Mouse (Mus musculus) spleen, postnatal 36 days (tissue): ENCODE measurements around the gene Cdc37l1.
"Not testable (repeated sequence)": the region's sequence is repeated elsewhere in the genome, so short reads cannot be mapped to it uniquely, and the experiment has no call there.

Source experiments
- DNase-seq, 2 experiments: peaks; one replicate each; pipeline ENCODE4 v3.0.0; 2022; ENCODE audit warnings: low spot score in 2 of 2, mixed read lengths in 1 of 2

The Cdc37l1 gene

GRCm38 (mm10) chr19:28990194-28990589, at the start of gene Cdc37l1:
Cdc37l1 (plus strand) TSS chr19:28990352.
- DNase-seq: peak; percentile 97

GRCm38 (mm10) chr19:28941271-28941670, 48.9 kb upstream of the Cdc37l1 start:
- no peak for DNase-seq

- DNase-seq: no peak
Measured at GRCm38 (mm10) chr19:28946782-28947181, 43.4 kb upstream of the Cdc37l1 start.

GRCm38 (mm10) chr19:28947311-28947710, 42.8 kb upstream of the Cdc37l1 start:
- no peak for DNase-seq

- no peak for DNase-seq
Measured at GRCm38 (mm10) chr19:28951251-28951650, 38.9 kb upstream of the Cdc37l1 start.

GRCm38 (mm10) chr19:28963113-28963512, 27.0 kb upstream of the Cdc37l1 start:
- no peak for DNase-seq

- DNase-seq: no peak
Measured at GRCm38 (mm10) chr19:28963513-28963841, 26.7 kb upstream of the Cdc37l1 start.

- peak; percentile 76 to 80 for DNase-seq
Measured at GRCm38 (mm10) chr19:28963842-28964551, 26.2 kb upstream of the Cdc37l1 start, which contains the start of gene Plpp6. Plpp6 (plus strand) TSS chr19:28963953.

- no peak for DNase-seq
Measured at GRCm38 (mm10) chr19:28964552-28964903, 25.6 kb upstream of the Cdc37l1 start.

- no peak for DNase-seq
Measured at GRCm38 (mm10) chr19:28967652-28968051, 22.5 kb upstream of the Cdc37l1 start, which contains the start of gene 4430402I18Rik. 4430402I18Rik (minus strand) TSS chr19:28967800.

GRCm38 (mm10) chr19:28968178-28968577, 22.0 kb upstream of the Cdc37l1 start:
- DNase-seq: no peak

GRCm38 (mm10) chr19:28969231-28969630, 20.9 kb upstream of the Cdc37l1 start:
- DNase-seq: no peak

GRCm38 (mm10) chr19:28970251-28970650, 19.9 kb upstream of the Cdc37l1 start:
- no peak for DNase-seq

- peak; percentile 60 to 66 for DNase-seq
Measured at GRCm38 (mm10) chr19:28974862-28975611, 15.1 kb upstream of the Cdc37l1 start.

GRCm38 (mm10) chr19:28982617-28983016, 7.5 kb upstream of the Cdc37l1 start:
- no peak for DNase-seq

- no peak for DNase-seq
Measured at GRCm38 (mm10) chr19:28989515-28989914, 637 bp upstream of the Cdc37l1 start.

GRCm38 (mm10) chr19:28990590-28991221, 554 bp downstream of the Cdc37l1 start:
- peak in 1 of 2 experiments; percentile 8 for DNase-seq

GRCm38 (mm10) chr19:28991391-28991790, 1.2 kb downstream of the Cdc37l1 start:
- no peak for DNase-seq

GRCm38 (mm10) chr19:28994870-28995269, 4.7 kb downstream of the Cdc37l1 start:
- no peak for DNase-seq

GRCm38 (mm10) chr19:28995366-28995765, 5.2 kb downstream of the Cdc37l1 start:
- DNase-seq: no peak

- DNase-seq: no peak
Measured at GRCm38 (mm10) chr19:28997976-28998630, 8.0 kb downstream of the Cdc37l1 start.

- DNase-seq: not testable (repeated sequence)
Measured at GRCm38 (mm10) chr19:29000321-29000720, 10.2 kb downstream of the Cdc37l1 start.
